Mouse (Mus musculus): ENCODE measurements at regions not wholly inside any gene's neighbourhood (a gene's known extent, or its start where the extent isn't known, plus 50 kb on each side); places are given as distances from the start of the nearest gene placed in this dataset.

- no peaks in the 10 kb centered on the region for H3K36me3 ChIP-seq (ENCODE audit: control insufficient read depth, insufficient read depth, low read length)
- TF ChIP-seq CTCF (IDR thresholded peaks at IDR 0.05; ENCODE audit: control insufficient read depth, insufficient read depth, insufficient replicate concordance, low read depth, low read length) (peak; percentile 81; the same call in 1 of the 2 replicates), POLR2A (IDR thresholded peaks at IDR 0.05; ENCODE audit: control insufficient read depth, low read depth, low read length) (no peak)
- no peak overlapping the region for H3K4me3 ChIP-seq (ENCODE audit: control insufficient read depth, low read depth, low read length)
- H3K4me1 ChIP-seq (ENCODE audit: control insufficient read depth, insufficient read depth, low read length): no peaks in the 10 kb centered on the region; the same call in 1 of the 2 replicates
- no peak overlapping the region for H3K27ac ChIP-seq (ENCODE audit: control insufficient read depth, insufficient read depth, low read depth, low read length)
- no peaks in the 10 kb centered on the region for H3K27me3 ChIP-seq (ENCODE audit: control insufficient read depth, insufficient read depth, low read length)
Measured at GRCm38 (mm10) chr12:9251772-9252171, 222.0 kb downstream of the Ttc32 start.

GRCm38 (mm10) chr12:9253306-9254074 lies 223.7 kb downstream of the Ttc32 start:
- Histone ChIP-seq H3K4me1 (ENCODE audit: control insufficient read depth, insufficient read depth, low read length) (no peaks in the 10 kb centered on the region; the same call in 1 of the 2 replicates), H3K4me3 (ENCODE audit: control insufficient read depth, low read depth, low read length) (no peak overlapping the region), H3K27ac (ENCODE audit: control insufficient read depth, insufficient read depth, low read depth, low read length) (no peak overlapping the region), H3K27me3 (ENCODE audit: control insufficient read depth, insufficient read depth, low read length) (no peaks in the 10 kb centered on the region), H3K36me3 (ENCODE audit: control insufficient read depth, insufficient read depth, low read length) (no peaks in the 10 kb centered on the region)
- TF ChIP-seq CTCF (IDR thresholded peaks at IDR 0.05; ENCODE audit: control insufficient read depth, insufficient read depth, insufficient replicate concordance, low read depth, low read length) (no peak), POLR2A (IDR thresholded peaks at IDR 0.05; ENCODE audit: control insufficient read depth, low read depth, low read length) (no peak)

GRCm38 (mm10) chr12:9254301-9254860 lies 224.6 kb downstream of the Ttc32 start:
- no peak overlapping the region for H3K4me3 ChIP-seq (ENCODE audit: control insufficient read depth, low read depth, low read length)
- no peaks in the 10 kb centered on the region for H3K27me3 ChIP-seq (ENCODE audit: control insufficient read depth, insufficient read depth, low read length)
- no peaks in the 10 kb centered on the region for H3K36me3 ChIP-seq (ENCODE audit: control insufficient read depth, insufficient read depth, low read length)
- TF ChIP-seq POLR2A (IDR thresholded peaks at IDR 0.05; ENCODE audit: control insufficient read depth, low read depth, low read length) (no peak), CTCF (IDR thresholded peaks at IDR 0.05; ENCODE audit: control insufficient read depth, insufficient read depth, insufficient replicate concordance, low read depth, low read length) (no peak)
- no peak overlapping the region for H3K27ac ChIP-seq (ENCODE audit: control insufficient read depth, insufficient read depth, low read depth, low read length)
- H3K4me1 ChIP-seq (ENCODE audit: control insufficient read depth, insufficient read depth, low read length): no peaks in the 10 kb centered on the region; the same call in 1 of the 2 replicates

GRCm38 (mm10) chr12:9255661-9256486 lies 226.1 kb downstream of the Ttc32 start:
- Histone ChIP-seq H3K4me3 (ENCODE audit: control insufficient read depth, low read depth, low read length) (no peak overlapping the region), H3K27me3 (ENCODE audit: control insufficient read depth, insufficient read depth, low read length) (no peaks in the 10 kb centered on the region), H3K4me1 (ENCODE audit: control insufficient read depth, insufficient read depth, low read length) (no peaks in the 10 kb centered on the region; the same call in 1 of the 2 replicates), H3K36me3 (ENCODE audit: control insufficient read depth, insufficient read depth, low read length) (no peaks in the 10 kb centered on the region), H3K27ac (ENCODE audit: control insufficient read depth, insufficient read depth, low read depth, low read length) (no peak overlapping the region; the same call in 1 of the 2 replicates)
- TF ChIP-seq POLR2A (IDR thresholded peaks at IDR 0.05; ENCODE audit: control insufficient read depth, low read depth, low read length) (no peak), CTCF (IDR thresholded peaks at IDR 0.05; ENCODE audit: control insufficient read depth, insufficient read depth, insufficient replicate concordance, low read depth, low read length) (no peak)

GRCm38 (mm10) chr12:9256487-9256820 lies 226.7 kb downstream of the Ttc32 start:
- TF ChIP-seq POLR2A (IDR thresholded peaks at IDR 0.05; ENCODE audit: control insufficient read depth, low read depth, low read length) (no peak), CTCF (IDR thresholded peaks at IDR 0.05; ENCODE audit: control insufficient read depth, insufficient read depth, insufficient replicate concordance, low read depth, low read length) (no peak)
- Histone ChIP-seq H3K27ac (ENCODE audit: control insufficient read depth, insufficient read depth, low read depth, low read length) (no peak overlapping the region; the same call in 1 of the 2 replicates), H3K27me3 (ENCODE audit: control insufficient read depth, insufficient read depth, low read length) (no peaks in the 10 kb centered on the region), H3K4me3 (ENCODE audit: control insufficient read depth, low read depth, low read length) (no peak overlapping the region), H3K4me1 (ENCODE audit: control insufficient read depth, insufficient read depth, low read length) (no peaks in the 10 kb centered on the region; the same call in 1 of the 2 replicates), H3K36me3 (ENCODE audit: control insufficient read depth, insufficient read depth, low read length) (no peaks in the 10 kb centered on the region)

- Histone ChIP-seq H3K27ac (ENCODE audit: control insufficient read depth, insufficient read depth, low read depth, low read length) (no peak overlapping the region), H3K36me3 (ENCODE audit: control insufficient read depth, insufficient read depth, low read length) (no peaks in the 10 kb centered on the region), H3K27me3 (ENCODE audit: control insufficient read depth, insufficient read depth, low read length) (no peaks in the 10 kb centered on the region), H3K4me3 (ENCODE audit: control insufficient read depth, low read depth, low read length) (no peak overlapping the region), H3K4me1 (ENCODE audit: control insufficient read depth, insufficient read depth, low read length) (no peaks in the 10 kb centered on the region; the same call in 1 of the 2 replicates)
- TF ChIP-seq POLR2A (IDR thresholded peaks at IDR 0.05; ENCODE audit: control insufficient read depth, low read depth, low read length) (no peak), CTCF (IDR thresholded peaks at IDR 0.05; ENCODE audit: control insufficient read depth, insufficient read depth, insufficient replicate concordance, low read depth, low read length) (no peak)
Measured at GRCm38 (mm10) chr12:9258221-9258620, 228.4 kb downstream of the Ttc32 start.

GRCm38 (mm10) chr12:9261662-9262061 lies 231.9 kb downstream of the Ttc32 start:
- Histone ChIP-seq H3K36me3 (ENCODE audit: control insufficient read depth, insufficient read depth, low read length) (no peaks in the 10 kb centered on the region), H3K4me1 (ENCODE audit: control insufficient read depth, insufficient read depth, low read length) (no peaks in the 10 kb centered on the region), H3K27ac (ENCODE audit: control insufficient read depth, insufficient read depth, low read depth, low read length) (no peak overlapping the region), H3K4me3 (ENCODE audit: control insufficient read depth, low read depth, low read length) (no peak overlapping the region), H3K27me3 (ENCODE audit: control insufficient read depth, insufficient read depth, low read length) (no peaks in the 10 kb centered on the region)
- TF ChIP-seq CTCF (IDR thresholded peaks at IDR 0.05; ENCODE audit: control insufficient read depth, insufficient read depth, insufficient replicate concordance, low read depth, low read length): no peak
- TF ChIP-seq POLR2A (IDR thresholded peaks at IDR 0.05; ENCODE audit: control insufficient read depth, low read depth, low read length): no peak
